Mouse (Mus musculus) stomach, embryonic 15.5 days (tissue): ENCODE data around the gene Trio. TPM values are rescaled to one million over a fixed set of nuclear protein-coding genes. Genes with fewer than 3 reads are reported as not detected.

Experiments used
- ATAC-seq: fragments of 200-750 bp; cut with Nextera tagmentation; 2 replicates; pipeline ENCODE4 v1.8.0; 2017; ENCODE audit warnings: low read depth, moderate number of reproducible peaks, moderate TSS enrichment; ENCODE audit not compliant: insufficient read depth, low FRiP score
- H3K27ac ChIP-seq: fragments of 300-500 bp; sonication (generic); 2 replicates; pipeline ENCODE4 v1.5.1; 2015; ENCODE audit warnings: mild to moderate bottlenecking, inconsistent platforms
- H3K27me3 ChIP-seq: fragments of 300-500 bp; sonication (generic); replicated peaks from 2 replicates; pipeline ENCODE4 v1.6.1; 2015; ENCODE audit warnings: inconsistent platforms
- H3K36me3 ChIP-seq: fragments of 300-500 bp; sonication (generic); 2 replicates; pipeline ENCODE4 v1.6.1; 2015; ENCODE audit warnings: inconsistent platforms
- H3K4me1 ChIP-seq: fragments of 300-500 bp; sonication (generic); 2 replicates; pipeline ENCODE4 v1.6.1; 2015; ENCODE audit warnings: inconsistent platforms
- H3K4me2 ChIP-seq: fragments of 300-500 bp; sonication (generic); 2 replicates; pipeline ENCODE4 v1.6.1; 2015; ENCODE audit warnings: mild to moderate bottlenecking, inconsistent platforms
- H3K4me3 ChIP-seq: fragments of 300-500 bp; sonication (generic); replicated peaks from 2 replicates; pipeline ENCODE4 v1.5.1; 2015; ENCODE audit warnings: inconsistent platforms
- H3K9ac ChIP-seq: fragments of 300-500 bp; sonication (generic); 2 replicates; pipeline ENCODE4 v1.6.1; 2015; ENCODE audit warnings: inconsistent platforms
- H3K9me3 ChIP-seq: fragments of 300-500 bp; sonication (generic); 2 replicates; pipeline ENCODE4 v1.6.1; 2016; ENCODE audit warnings: inconsistent platforms
- whole genome bisulfite sequencing: fragments of 180-500 bp; shearing (Covaris S2); methylation state at CpG from one replicate; pipeline ENCODE4 v1.1.7; 2015; 5-methylcytosine and 5-hydroxymethylcytosine counted together
- polyA plus RNA-seq: library from polyadenylated mRNA; unstranded; fragments of >200 nt; fragmentation: Nextera tagmentation; extraction: Ambion mirVana; gene quantifications from 2 replicates; pipeline ENCODE4 v1.2.1, GENCODE M21; 2015

Trio gene
- polyA plus RNA-seq = 20.9 and 26.7 TPM in 2 replicates

DNA sequence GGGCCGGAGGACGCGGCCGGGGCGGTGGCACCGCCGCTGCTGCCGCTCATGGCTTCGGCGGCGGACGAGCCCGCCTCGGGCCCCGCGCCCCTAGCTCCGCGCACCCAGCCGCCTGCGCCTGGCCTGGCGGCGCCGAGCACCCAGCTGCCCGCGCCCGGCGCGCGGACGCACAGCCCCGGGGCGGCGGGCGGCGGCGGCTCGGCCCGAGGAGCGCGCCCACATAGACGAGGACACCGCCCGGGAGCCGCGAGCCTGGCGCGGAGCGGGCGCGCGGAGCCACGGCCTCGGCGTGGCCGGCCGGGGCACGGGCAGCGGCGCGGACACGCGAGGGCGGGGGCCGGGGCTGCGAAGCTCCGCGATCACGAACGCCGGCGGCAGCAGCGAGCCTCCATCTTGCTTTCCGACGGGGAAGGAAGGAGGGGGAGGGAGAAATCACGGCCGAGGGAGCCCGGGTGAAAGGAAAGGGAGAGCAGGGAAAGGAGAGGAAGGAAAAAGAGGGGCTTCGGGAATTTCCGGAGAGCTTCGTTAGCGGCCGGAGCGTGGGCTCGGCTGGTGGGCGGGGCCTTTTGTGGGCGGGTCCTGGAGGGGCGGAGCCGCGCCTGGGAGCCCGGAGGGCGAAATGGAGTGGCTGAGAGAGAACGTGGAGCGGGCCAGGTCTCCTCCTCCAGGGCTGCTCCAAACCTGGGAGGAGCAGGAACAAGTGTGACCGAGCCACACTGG, at the start of gene Trio:
TSS of gene Trio (minus strand) at position 402 of the 720 bp plus-strand sequence.
- ATAC-seq = peak; percentile 97
- H3K9ac ChIP-seq = peak within 1 kb of the TSS; percentile 92
- no peaks in the 10 kb centered on the region for H3K27me3 ChIP-seq
- no peaks in the 10 kb centered on the region for H3K9me3 ChIP-seq
- peaks cover 25% of the 10 kb centered on the region for H3K4me1 ChIP-seq
- H3K27ac ChIP-seq = peak within 1 kb of the TSS; percentile 93
- WGBS = under 1% methylated on average over 67 of the region's 94 CpGs
- peak within 1 kb of the TSS; percentile 91 for H3K4me3 ChIP-seq
- no peaks in the 10 kb centered on the region for H3K36me3 ChIP-seq
- H3K4me2 ChIP-seq = peak within 1 kb of the TSS; percentile 89

GRCm38 (mm10) chr15:28074416-28074970, 48.8 kb upstream of the Trio start:
- H3K27ac ChIP-seq = no peak overlapping the region
- no peaks in the 10 kb centered on the region for H3K27me3 ChIP-seq
- ATAC-seq = no peak
- no peak overlapping the region for H3K9ac ChIP-seq
- no peaks in the 10 kb centered on the region for H3K9me3 ChIP-seq
- WGBS = 77% methylated on average over 4 of the region's 4 CpGs
- no peak overlapping the region for H3K4me3 ChIP-seq
- H3K4me1 ChIP-seq = no peaks in the 10 kb centered on the region
- H3K4me2 ChIP-seq = no peak overlapping the region
- no peaks in the 10 kb centered on the region for H3K36me3 ChIP-seq

GRCm38 (mm10) chr15:28071601-28072000, 46.0 kb upstream of the Trio start:
- no peak overlapping the region for H3K27ac ChIP-seq
- H3K36me3 ChIP-seq = no peaks in the 10 kb centered on the region
- no peaks in the 10 kb centered on the region for H3K9me3 ChIP-seq
- no peaks in the 10 kb centered on the region for H3K27me3 ChIP-seq
- no peak for ATAC-seq
- no peaks in the 10 kb centered on the region for H3K4me1 ChIP-seq
- no peak overlapping the region for H3K9ac ChIP-seq
- no peak overlapping the region for H3K4me2 ChIP-seq
- WGBS = 42% methylated on average over 7 of the region's 7 CpGs
- no peak overlapping the region for H3K4me3 ChIP-seq

- Histone ChIP-seq H3K9ac (no peak overlapping the region), H3K9me3 (no peaks in the 10 kb centered on the region), H3K4me3 (no peak overlapping the region), H3K4me2 (peak overlapping the region; percentile 25; the same call in 1 of the 2 replicates), H3K27me3 (no peaks in the 10 kb centered on the region), H3K36me3 (no peaks in the 10 kb centered on the region), H3K27ac (no peak overlapping the region), H3K4me1 (no peaks in the 10 kb centered on the region)
- WGBS = 7% methylated on average over 12 of the region's 12 CpGs
- ATAC-seq = no peak
These were observed 45.2 kb upstream of the Trio start for GRCm38 (mm10) chr15:28070771-28071419.

- H3K4me2 ChIP-seq = no peak overlapping the region
- H3K4me1 ChIP-seq = no peaks in the 10 kb centered on the region
- H3K27ac ChIP-seq = no peak overlapping the region
- H3K9me3 ChIP-seq = no peaks in the 10 kb centered on the region
- H3K4me3 ChIP-seq = no peak overlapping the region
- H3K27me3 ChIP-seq = no peaks in the 10 kb centered on the region
- no peak overlapping the region for H3K9ac ChIP-seq
- H3K36me3 ChIP-seq = no peaks in the 10 kb centered on the region
- no peak for ATAC-seq
- WGBS = 61% methylated on average over 5 of the region's 5 CpGs
These were observed 44.6 kb upstream of the Trio start for GRCm38 (mm10) chr15:28070221-28070620.

- Histone ChIP-seq H3K4me1 (no peaks in the 10 kb centered on the region), H3K4me2 (no peak overlapping the region), H3K9me3 (no peaks in the 10 kb centered on the region), H3K36me3 (no peaks in the 10 kb centered on the region), H3K4me3 (no peak overlapping the region), H3K9ac (no peak overlapping the region), H3K27me3 (no peaks in the 10 kb centered on the region), H3K27ac (no peak overlapping the region)
- ATAC-seq = no peak
These were observed 41.7 kb upstream of the Trio start for GRCm38 (mm10) chr15:28067373-28067772.

DNA sequence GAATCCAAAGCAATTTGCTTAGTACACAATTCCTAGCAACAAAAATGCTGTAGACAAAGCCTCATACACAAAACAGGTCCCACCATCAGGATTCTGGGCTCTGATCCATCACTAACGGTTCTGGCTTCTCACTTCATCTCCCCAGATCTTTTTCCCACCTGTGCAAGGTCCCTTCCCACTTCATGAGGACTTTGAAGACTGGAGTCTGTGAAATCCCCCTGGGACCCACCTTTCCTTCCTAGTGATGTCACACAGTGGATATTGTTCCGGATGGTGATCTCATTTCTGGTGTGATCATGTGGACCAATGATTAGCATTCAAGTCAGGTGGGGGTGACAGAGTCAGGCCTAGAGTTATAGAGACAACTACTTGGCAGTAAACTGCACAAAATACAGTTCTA, 40.8 kb upstream of the Trio start:
- 81% methylated on average over 2 of the region's 2 CpGs for WGBS

GRCm38 (mm10) chr15:28065572-28065971, 39.9 kb upstream of the Trio start:
- no peak overlapping the region for H3K27ac ChIP-seq
- ATAC-seq = no peak
- no peak overlapping the region for H3K4me2 ChIP-seq
- no peaks in the 10 kb centered on the region for H3K9me3 ChIP-seq
- H3K4me1 ChIP-seq = no peaks in the 10 kb centered on the region
- H3K27me3 ChIP-seq = no peaks in the 10 kb centered on the region
- no peak overlapping the region for H3K4me3 ChIP-seq
- H3K36me3 ChIP-seq = no peaks in the 10 kb centered on the region
- no peak overlapping the region for H3K9ac ChIP-seq
- WGBS = 78% methylated on average over 5 of the region's 5 CpGs

More for the DNA sequence above, 40.8 kb upstream of the Trio start:
- Histone ChIP-seq H3K27ac (no peak overlapping the region), H3K36me3 (no peaks in the 10 kb centered on the region), H3K4me1 (no peaks in the 10 kb centered on the region), H3K4me3 (no peak overlapping the region), H3K4me2 (no peak overlapping the region), H3K27me3 (no peaks in the 10 kb centered on the region), H3K9me3 (no peaks in the 10 kb centered on the region), H3K9ac (no peak overlapping the region)
- ATAC-seq = no peak

DNA sequence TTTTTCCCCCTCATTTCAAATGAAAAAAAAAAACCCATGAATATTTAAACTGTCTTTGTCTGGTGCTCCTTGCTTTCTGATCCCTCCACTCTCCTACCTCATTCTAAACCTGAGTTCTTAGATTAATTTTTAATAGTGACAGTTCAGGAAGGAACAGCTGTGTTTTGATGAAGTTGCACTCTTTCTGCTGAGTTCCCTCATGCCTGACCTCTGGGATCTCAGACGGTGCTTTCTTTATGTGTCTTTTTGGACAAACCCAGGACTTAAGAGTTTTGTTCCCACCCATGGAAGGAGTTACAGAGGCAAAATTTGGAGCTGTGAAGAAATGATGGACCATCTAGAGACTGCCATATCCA, 39.1 kb upstream of the Trio start:
- Histone ChIP-seq H3K4me2 (no peak overlapping the region), H3K27me3 (no peaks in the 10 kb centered on the region), H3K9me3 (no peaks in the 10 kb centered on the region), H3K4me1 (no peaks in the 10 kb centered on the region), H3K9ac (no peak overlapping the region), H3K4me3 (no peak overlapping the region), H3K27ac (no peak overlapping the region), H3K36me3 (no peaks in the 10 kb centered on the region)
- ATAC-seq = no peak
- 24% methylated on average over 1 of the region's 1 CpGs for WGBS

DNA sequence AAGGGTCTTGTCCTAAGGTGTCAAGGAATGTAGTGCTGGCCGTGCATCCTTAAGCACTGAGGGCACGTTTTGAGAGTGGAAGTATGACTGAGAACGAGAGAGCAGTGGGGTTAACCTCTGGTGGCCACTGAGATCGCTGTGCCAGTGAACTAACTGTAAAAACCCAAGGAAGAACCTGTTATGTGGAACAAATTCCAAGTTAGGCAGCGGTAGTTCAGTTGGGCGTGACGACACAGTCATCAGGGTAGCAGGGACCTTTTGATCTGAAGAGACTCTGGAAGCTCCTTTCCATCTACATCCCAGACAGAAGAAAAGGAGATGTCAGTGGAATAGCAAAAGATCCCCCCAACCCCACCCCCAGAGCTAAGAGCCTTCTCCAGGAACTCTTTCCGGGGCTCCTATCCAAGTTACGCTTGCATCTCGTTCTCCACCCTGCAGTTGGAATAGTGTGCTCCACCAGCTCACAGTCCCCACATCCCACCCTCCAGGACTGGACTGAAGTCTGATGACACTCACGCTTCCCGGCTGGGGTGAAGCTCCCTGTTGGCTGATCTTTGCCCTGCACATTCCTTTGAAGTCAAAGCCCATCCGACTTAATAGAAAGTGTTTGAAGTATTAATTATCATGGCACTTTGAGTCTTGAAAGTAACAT, 38.6 kb upstream of the Trio start:
- no peaks in the 10 kb centered on the region for H3K4me1 ChIP-seq
- H3K4me2 ChIP-seq = no peak overlapping the region
- H3K4me3 ChIP-seq = no peak overlapping the region
- WGBS = 74% methylated on average over 13 of the region's 13 CpGs
- no peaks in the 10 kb centered on the region for H3K36me3 ChIP-seq
- ATAC-seq = no peak
- no peak overlapping the region for H3K27ac ChIP-seq
- H3K9ac ChIP-seq = no peak overlapping the region
- H3K9me3 ChIP-seq = no peaks in the 10 kb centered on the region
- no peaks in the 10 kb centered on the region for H3K27me3 ChIP-seq

GRCm38 (mm10) chr15:28063466-28063865, 37.8 kb upstream of the Trio start:
- no peaks in the 10 kb centered on the region for H3K36me3 ChIP-seq
- WGBS = 92% methylated on average over 2 of the region's 2 CpGs
- no peaks in the 10 kb centered on the region for H3K4me1 ChIP-seq
- H3K4me2 ChIP-seq = no peak overlapping the region
- no peak for ATAC-seq
- H3K9me3 ChIP-seq = no peaks in the 10 kb centered on the region
- no peak overlapping the region for H3K9ac ChIP-seq
- no peaks in the 10 kb centered on the region for H3K27me3 ChIP-seq
- no peak overlapping the region for H3K27ac ChIP-seq
- no peak overlapping the region for H3K4me3 ChIP-seq

DNA sequence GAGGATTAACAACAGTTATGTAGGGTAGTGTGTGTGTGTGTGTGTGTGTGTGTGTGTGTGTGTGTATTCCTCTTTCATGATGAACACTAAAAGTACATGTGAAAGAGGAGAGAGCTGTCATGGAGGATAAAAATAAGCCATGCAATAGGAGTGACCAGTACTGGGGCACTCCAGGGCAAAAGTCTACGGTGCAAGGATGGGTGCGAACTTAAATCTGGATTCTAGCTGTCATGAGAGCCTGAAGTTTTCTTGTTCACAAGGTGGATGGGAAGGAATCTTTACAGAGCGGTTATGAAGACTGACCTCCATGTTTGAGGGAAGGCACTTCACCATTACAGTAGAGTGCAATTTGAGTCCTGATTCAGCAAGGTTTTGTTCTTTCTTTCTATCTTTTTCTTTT, 36.4 kb upstream of the Trio start:
- Histone ChIP-seq H3K9ac (no peak overlapping the region), H3K4me3 (no peak overlapping the region), H3K9me3 (no peaks in the 10 kb centered on the region), H3K36me3 (no peaks in the 10 kb centered on the region), H3K4me1 (no peaks in the 10 kb centered on the region), H3K27me3 (no peaks in the 10 kb centered on the region), H3K27ac (no peak overlapping the region), H3K4me2 (no peak overlapping the region)
- no peak for ATAC-seq
- 93% methylated on average over 3 of the region's 3 CpGs for WGBS
